Mouse (Mus musculus) liver, adult 2 months (tissue): ENCODE measurements at regions not wholly inside any gene's neighbourhood (a gene's known extent, or its start where the extent isn't known, plus 50 kb on each side); places are given as distances from the start of the nearest gene placed in this dataset.

ENCODE experiments used
- CTCF ChIP-seq: fragments of 200-500 bp; IDR thresholded peaks from 2 replicates; pipeline ENCODE4 v1.5.1; 2011; ENCODE audit warnings: low read depth, low read length, control low read depth
- POLR2A ChIP-seq: fragments of 200-500 bp; IDR thresholded peaks from 2 replicates; pipeline ENCODE4 v1.6.1; 2011; ENCODE audit warnings: low read length, control low read depth; ENCODE audit not compliant: insufficient read depth; ENCODE audit errors: extremely low read depth

DNA sequence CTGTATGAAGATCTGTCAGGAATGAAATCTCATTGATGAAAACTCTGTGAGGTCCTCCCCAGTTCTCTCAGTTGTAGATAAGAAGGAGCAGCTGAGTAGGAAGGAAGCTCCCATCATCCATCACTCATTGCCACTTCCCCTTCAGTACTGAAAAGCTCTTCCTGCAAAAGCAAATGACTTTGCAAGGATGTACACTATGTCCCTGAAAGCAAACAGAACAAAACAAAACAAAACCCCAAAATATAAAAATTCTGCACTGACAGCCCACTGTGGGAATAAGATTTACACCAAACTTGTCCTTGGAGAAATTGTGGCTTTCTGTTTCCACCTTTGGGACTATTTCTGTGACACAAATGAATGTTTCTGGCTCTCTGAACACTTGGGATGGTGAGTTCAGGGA lies 59.8 kb upstream of the Il15 start:
- no peak for TF ChIP-seq POLR2A
- TF ChIP-seq CTCF = no peak
